Mouse (Mus musculus): ENCODE measurements around the gene Ctnna2.

Gene Ctnna2

GRCm38 (mm10) chr6:77157028-77157427, 822.5 kb downstream of the Ctnna2 start:
- no peak for DNase-seq (ENCODE audit: low spot score in 2 of 2)

DNA sequence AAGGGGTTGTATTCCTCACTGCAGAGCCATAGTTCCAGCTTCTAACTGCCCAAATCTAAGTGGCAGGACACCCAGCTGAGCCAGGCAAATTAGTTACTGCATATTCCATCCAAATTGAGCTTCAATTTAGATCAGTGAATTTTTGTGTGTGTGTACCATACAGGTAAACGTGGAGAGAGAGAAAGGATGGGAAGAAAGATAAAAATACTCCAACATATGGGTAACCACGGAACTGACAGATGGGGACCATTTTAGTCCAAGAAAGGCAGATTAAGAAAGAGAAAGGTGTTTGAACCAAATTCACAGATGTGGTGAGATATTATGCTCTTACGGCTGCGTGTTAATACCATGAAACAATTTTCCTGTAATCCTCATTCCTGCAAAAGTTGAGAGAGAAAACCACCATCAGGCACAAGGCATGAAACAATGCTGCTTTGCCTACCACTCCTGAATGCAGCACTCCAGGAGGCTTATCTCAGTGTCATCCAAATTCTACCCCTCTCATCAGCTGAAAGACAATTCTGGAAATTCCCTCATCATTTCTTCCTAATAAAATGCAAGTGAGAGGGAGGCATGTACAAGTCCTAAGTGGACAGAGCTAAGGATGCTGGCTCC, 840.1 kb downstream of the Ctnna2 start:
- DNase-seq (ENCODE audit: low spot score in 2 of 2), result no peak

- peak in 1 of 2 experiments; percentile 22 for DNase-seq (ENCODE audit: low spot score in 2 of 2)
Observed at GRCm38 (mm10) chr6:77120926-77121325, 858.6 kb downstream of the Ctnna2 start.

- DNase-seq (ENCODE audit: low spot score in 2 of 2), result no peak
Observed at GRCm38 (mm10) chr6:77120510-77120909, 859.0 kb downstream of the Ctnna2 start.

GRCm38 (mm10) chr6:77109095-77109945, 870.2 kb downstream of the Ctnna2 start:
- peak in 1 of 2 experiments; percentile 17 for DNase-seq (ENCODE audit: low spot score in 2 of 2)

GRCm38 (mm10) chr6:77101047-77101446, 878.5 kb downstream of the Ctnna2 start:
- DNase-seq (ENCODE audit: low spot score in 2 of 2), result peak in 1 of 2 experiments; percentile 10

DNA sequence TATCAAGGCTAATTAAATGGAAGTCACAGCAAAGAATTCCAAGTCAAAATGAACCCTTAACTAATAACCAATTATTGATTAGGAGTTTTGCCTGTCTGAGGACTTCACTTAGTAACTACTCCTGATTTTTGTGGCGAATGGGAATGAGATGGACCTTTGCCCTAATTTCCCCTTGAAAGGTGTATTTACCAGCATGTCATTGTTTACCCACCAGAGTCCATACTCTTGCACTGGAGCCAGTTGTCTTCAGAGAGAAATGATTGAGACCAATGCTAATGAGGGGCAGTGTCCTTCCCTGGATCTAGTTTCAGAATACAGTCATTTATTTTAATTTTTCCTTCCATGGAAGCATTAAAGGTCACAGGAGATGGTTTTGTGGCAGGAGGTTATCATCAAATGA, 881.0 kb downstream of the Ctnna2 start:
- no peak for DNase-seq (ENCODE audit: low spot score in 2 of 2)

- DNase-seq (ENCODE audit: low spot score in 2 of 2), result peak; percentile 22 to 54
Observed at GRCm38 (mm10) chr6:77075396-77076376, 903.8 kb downstream of the Ctnna2 start.

DNA sequence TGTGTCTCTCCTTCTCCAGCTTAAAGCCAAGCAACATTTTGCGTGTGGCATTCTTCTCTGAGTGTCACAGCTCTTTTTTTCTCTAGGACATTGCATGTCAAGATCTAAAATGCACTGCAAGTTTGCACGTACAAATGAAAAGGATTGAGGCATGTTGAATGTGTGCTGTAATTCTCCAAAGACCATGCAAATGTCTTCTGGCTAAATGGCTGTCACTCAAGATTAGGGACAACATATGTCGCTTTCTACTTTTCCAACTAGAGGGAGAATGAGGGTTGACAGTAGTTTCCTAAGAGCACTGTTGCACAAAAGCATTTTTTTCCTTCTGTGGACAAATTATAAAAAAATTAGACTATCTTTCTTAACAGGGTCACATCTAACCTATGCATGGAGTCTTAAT, 909.9 kb downstream of the Ctnna2 start:
- no peak for DNase-seq (ENCODE audit: low spot score in 2 of 2)

- DNase-seq (ENCODE audit: low spot score in 2 of 2), result no peak
Observed at GRCm38 (mm10) chr6:77050690-77051089, 928.8 kb downstream of the Ctnna2 start.

GRCm38 (mm10) chr6:77050193-77050592, 929.3 kb downstream of the Ctnna2 start:
- no peak for DNase-seq (ENCODE audit: low spot score in 2 of 2)

DNA sequence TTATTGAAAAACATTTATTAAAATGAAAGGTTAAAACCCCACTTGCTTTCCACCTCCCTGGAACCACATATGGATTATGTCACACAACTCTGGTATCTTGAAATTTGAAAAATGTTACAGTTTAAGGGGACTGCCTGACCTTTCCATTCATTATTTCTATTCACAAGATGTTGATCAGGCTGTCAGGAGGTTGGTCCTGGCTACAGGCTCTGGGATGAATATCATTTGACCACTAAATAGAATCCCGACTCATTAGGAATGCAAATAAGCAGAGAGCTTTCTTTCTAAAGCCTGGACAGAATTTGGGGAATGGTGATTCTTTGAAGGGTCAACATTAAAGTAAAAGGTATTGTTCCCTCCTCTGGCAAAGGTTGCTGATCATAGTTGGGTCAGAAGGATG, 931.9 kb downstream of the Ctnna2 start:
- no peak for DNase-seq (ENCODE audit: low spot score in 2 of 2)

DNA sequence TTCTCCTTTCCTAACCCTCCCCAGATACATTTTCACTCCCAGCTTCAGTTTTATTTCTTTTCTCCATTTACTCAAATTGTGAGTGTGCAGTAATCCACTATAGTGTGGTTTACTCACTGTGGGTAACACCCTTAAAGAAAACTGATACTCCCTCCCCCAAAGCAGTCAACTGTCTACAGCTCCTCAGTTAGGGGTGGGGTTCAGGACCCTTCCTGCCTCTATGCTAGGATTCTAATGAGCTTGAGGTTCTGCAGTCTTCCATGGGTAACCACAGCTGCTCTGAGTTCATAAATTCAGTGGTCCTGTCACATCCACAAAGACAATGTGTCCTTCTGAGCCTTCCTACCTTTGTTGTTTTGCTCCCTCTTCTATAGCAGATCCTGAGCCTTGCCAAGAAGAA, 954.4 kb downstream of the Ctnna2 start:
- no peak for DNase-seq (ENCODE audit: low spot score in 2 of 2)

DNA sequence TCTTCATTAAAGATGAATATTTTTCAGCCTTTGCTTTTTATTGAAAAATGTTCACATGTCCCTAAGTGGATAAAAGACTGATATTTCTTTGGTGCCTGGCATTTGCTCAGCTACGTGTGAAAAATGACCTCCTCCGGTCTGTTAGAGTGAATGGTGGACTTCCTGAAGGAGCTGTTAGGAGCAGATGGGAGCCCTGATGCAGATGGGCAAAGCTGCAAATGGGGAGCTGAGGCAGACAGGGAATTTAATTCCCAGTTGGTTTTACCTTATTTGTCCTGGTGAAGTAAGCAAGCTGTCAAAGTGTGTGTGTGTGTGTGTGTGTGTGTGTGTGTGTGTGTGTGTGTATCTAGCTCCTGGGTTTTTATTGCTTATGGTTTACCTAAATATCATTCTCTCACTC, 966.3 kb downstream of the Ctnna2 start:
- DNase-seq (ENCODE audit: low spot score in 2 of 2), result no peak

DNA sequence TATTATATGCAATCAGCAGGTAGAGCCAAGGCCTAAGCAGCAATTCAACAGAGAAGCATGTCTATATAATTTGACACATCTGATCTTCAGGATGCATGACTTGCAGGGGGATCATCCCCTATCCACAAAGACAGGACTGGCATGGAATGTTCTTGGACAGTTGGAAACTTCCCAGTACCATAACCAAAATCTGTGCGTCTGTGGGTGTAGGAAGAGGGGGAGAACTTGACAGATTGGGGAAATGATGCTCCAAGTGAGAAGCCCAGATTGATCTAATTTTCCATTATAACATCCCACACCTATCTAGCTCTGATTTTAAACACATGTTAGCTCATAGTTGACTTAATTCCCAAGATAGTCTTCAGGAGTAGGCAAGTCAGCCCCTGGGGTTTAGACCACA, 968.5 kb downstream of the Ctnna2 start:
- DNase-seq (ENCODE audit: low spot score in 2 of 2), result no peak

- DNase-seq (ENCODE audit: low spot score in 2 of 2), result no peak
Observed at GRCm38 (mm10) chr6:76992128-76992527, 987.4 kb downstream of the Ctnna2 start.

- DNase-seq (ENCODE audit: low spot score in 2 of 2), result peak; percentile 53 to 63
Observed at GRCm38 (mm10) chr6:76984773-76985172, 994.7 kb downstream of the Ctnna2 start.

DNA sequence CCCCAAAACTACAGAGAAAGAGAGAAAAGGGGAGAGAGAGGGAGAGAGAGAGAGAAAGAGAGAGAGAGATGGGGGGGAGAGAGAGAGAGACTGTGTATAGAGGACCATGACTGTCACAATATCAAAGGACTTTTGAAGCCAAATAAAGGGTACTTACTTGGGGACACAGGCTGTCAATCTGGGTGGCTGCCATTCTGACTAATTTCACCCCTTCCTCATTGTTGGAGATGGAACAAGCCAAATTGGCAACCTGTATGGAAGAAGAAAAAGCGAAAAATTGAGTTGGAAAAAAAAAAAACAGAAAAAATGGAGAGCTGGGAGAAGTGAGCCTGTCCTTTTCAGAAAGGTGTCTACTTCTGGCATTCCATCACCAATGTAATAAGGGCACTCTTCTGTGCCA, 997.8 kb downstream of the Ctnna2 start:
- DNase-seq (ENCODE audit: low spot score in 2 of 2), result no peak

DNA sequence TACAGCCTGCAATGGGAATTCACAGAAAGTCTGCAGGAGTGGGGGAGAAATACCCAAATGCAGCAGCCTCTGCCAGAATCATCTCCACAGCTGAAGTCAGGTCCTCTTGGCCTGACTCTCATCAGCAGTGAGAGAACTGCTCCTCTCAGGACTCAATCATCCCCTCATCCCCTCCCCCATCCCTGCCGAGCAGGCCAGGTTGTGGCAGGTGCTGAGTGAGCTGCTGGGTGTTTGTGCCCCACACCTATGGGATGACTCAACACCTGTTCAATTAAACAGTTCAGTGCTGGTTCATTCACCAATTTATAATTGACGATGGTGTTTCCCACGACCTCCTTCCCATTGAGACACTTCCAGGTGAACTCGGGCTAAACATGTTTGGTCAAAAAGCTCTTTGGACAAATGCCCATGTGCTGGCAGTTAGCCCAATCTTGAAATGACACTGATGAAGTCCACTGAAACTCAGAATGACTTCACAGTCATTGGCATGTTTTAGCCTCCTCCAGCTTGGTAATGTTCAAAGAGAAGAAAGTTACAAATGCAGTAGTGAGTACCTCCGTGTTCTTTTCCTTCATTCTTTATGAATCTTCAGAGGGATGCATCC, 1000.1 kb downstream of the Ctnna2 start:
- no peak for DNase-seq (ENCODE audit: low spot score in 2 of 2)

- no peak for DNase-seq (ENCODE audit: low spot score in 2 of 2)
Observed at GRCm38 (mm10) chr6:76977817-76978216, 1001.7 kb downstream of the Ctnna2 start.

- no peak for DNase-seq (ENCODE audit: low spot score in 2 of 2)
Observed at GRCm38 (mm10) chr6:76974297-76974696, 1005.2 kb downstream of the Ctnna2 start.

Data from right cerebral cortex, adult 2 months (tissue).